ENCODE assay signal across 8 mouse cellular contexts in the genomic region with DNA sequence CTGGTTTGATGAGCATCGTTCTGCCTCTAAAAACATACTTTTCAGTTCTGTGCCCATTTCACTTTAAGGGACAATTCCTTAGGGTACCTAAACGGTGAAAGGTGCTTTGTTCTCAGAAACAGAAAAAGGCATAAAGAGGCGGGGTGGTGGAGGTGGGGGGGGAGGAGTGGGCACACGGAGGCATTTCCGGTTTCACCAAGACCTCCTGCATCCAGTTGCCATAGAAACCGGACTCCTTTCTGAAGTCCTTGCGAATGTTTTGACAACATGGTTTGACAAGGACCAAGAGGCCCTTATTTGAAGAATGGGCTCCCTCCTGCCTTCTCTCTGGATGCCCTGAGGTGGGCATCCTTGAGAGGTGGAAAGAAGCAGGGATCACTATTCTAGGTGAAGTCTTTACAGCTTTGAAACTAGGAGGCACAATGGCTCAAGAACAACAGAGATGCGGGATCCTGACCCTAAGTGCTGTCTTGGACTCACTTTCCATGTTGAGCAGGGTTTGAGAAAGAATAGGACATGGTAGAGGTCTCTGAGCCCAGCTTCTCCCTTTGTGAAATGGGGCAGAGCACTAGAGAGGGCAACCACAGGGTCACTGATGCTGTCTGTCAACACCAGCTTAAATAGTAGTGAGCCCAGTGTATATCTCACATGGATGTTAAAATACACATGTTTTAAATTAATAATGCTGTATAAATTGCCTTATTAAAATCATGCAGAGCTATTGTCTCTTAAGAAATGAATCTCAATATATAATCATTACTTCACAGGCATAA. TPM values are rescaled to one million over a fixed set of nuclear protein-coding genes. Genes with fewer than 3 reads are reported as not detected.
DNase-seq lines count a peak whose midpoint lies in the region; ATAC-seq and TF ChIP-seq lines count a peak whose summit lies in the region.

No protein-coding gene starts in this region.

- peak; percentile 51; the same call in 1 of the 2 replicates for ATAC-seq in hindbrain, embryonic 11.5 days (ENCODE audit: low FRiP score)
- ATAC-seq in midbrain, embryonic 12.5 days (ENCODE audit: low FRiP score, low read depth), result no peak

- intact Hi-C loops in gastrocnemius, adult 2 months (cut with DNase I), result no loop called here

- H3K27me3 ChIP-seq in testis, adult 2 months (ENCODE audit: control insufficient read depth, insufficient read depth, low read length), result no peaks in the 10 kb centered on the region
- no peaks in the 10 kb centered on the region for H3K27me3 ChIP-seq in hindbrain, embryonic 11.5 days (ENCODE audit: control insufficient read depth, insufficient read depth, low read length)
- no peaks in the 10 kb centered on the region for H3K27me3 ChIP-seq in midbrain, embryonic 12.5 days

- H3K9ac ChIP-seq in hindbrain, embryonic 11.5 days (ENCODE audit: low read depth, low read length), result no peak overlapping the region
- no peak overlapping the region for H3K9ac ChIP-seq in midbrain, embryonic 12.5 days (replicated peaks)

- peak overlapping the region; percentile 10; the same call in 1 of the 2 replicates for H3K4me3 ChIP-seq in testis, adult 2 months (ENCODE audit: control insufficient read depth, low read depth, low read length)
- no peak overlapping the region for H3K4me3 ChIP-seq in hindbrain, embryonic 11.5 days (ENCODE audit: low read depth, low read length)
- H3K4me3 ChIP-seq in midbrain, embryonic 12.5 days, result no peak overlapping the region
- H3K4me3 ChIP-seq in gastrocnemius, adult 2 months, result no peak overlapping the region

- no peak for DNase-seq in testis, postnatal 10 days (ENCODE audit: low spot score)
- DNase-seq in hindbrain, embryonic 11.5 days (ENCODE audit: low spot score), result peak; percentile 39
- no peak for DNase-seq in kidney, postnatal 25 days
- no peak for DNase-seq in right cerebral cortex, adult 2 months (ENCODE audit: low spot score in 2 of 2)
- no peak for DNase-seq in gastrocnemius, adult 2 months
- DNase-seq in adipocyte (ENCODE audit: low spot score), result no peak

- no peaks in the 10 kb centered on the region for H3K9me3 ChIP-seq in hindbrain, embryonic 11.5 days (ENCODE audit: control insufficient read depth, low read length)
- no peaks in the 10 kb centered on the region for H3K9me3 ChIP-seq in midbrain, embryonic 12.5 days

- H3K36me3 ChIP-seq in testis, adult 2 months (ENCODE audit: control insufficient read depth, insufficient read depth, low read length), result no peaks in the 10 kb centered on the region
- no peaks in the 10 kb centered on the region for H3K36me3 ChIP-seq in hindbrain, embryonic 11.5 days (ENCODE audit: control insufficient read depth, insufficient read depth, low read length)
- H3K36me3 ChIP-seq in midbrain, embryonic 12.5 days, result no peaks in the 10 kb centered on the region

- WGBS in hindbrain, embryonic 11.5 days, result 24% methylated on average over 8 of the region's 8 CpGs
- WGBS in midbrain, embryonic 12.5 days, result 31% methylated on average over 8 of the region's 8 CpGs

- H3K4me2 ChIP-seq in hindbrain, embryonic 11.5 days (replicated peaks; ENCODE audit: low read depth, low read length), result no peak overlapping the region
- H3K4me2 ChIP-seq in midbrain, embryonic 12.5 days (replicated peaks), result peak overlapping the region; percentile 22; the same call in 1 of the 2 replicates

- H3K27ac ChIP-seq in testis, adult 2 months (ENCODE audit: control insufficient read depth, insufficient read depth, low read depth, low read length), result no peak overlapping the region
- no peak overlapping the region for H3K27ac ChIP-seq in hindbrain, embryonic 11.5 days (ENCODE audit: low read depth, low read length)
- H3K27ac ChIP-seq in midbrain, embryonic 12.5 days (replicated peaks), result 0 out of 2 replicates have a peak overlapping the region, but pooled peaks have one; percentile 10
- no peak overlapping the region for H3K27ac ChIP-seq in gastrocnemius, adult 2 months

- no peak for TF ChIP-seq CTCF in testis, adult 2 months (IDR thresholded peaks at IDR 0.05; ENCODE audit: control insufficient read depth, insufficient read depth, insufficient replicate concordance, low read depth, low read length)
- TF ChIP-seq CTCF in gastrocnemius, adult 2 months (IDR thresholded peaks at IDR 0.05), result no peak

- no peaks in the 10 kb centered on the region for H3K4me1 ChIP-seq in testis, adult 2 months (ENCODE audit: control insufficient read depth, insufficient read depth, low read length)
- no peaks in the 10 kb centered on the region for H3K4me1 ChIP-seq in hindbrain, embryonic 11.5 days (replicated peaks; ENCODE audit: control insufficient read depth, insufficient read depth, low read length)
- no peaks in the 10 kb centered on the region for H3K4me1 ChIP-seq in midbrain, embryonic 12.5 days

- TF ChIP-seq POLR2A in testis, adult 2 months (IDR thresholded peaks at IDR 0.05; ENCODE audit: control insufficient read depth, low read depth, low read length), result no peak

RNA-seq across cellular contexts. Expression of gene Bex3, which starts 43.9 kb away (rescaled TPM):
- 16.1 and 16.4 TPM in 2 replicates for polyA plus RNA-seq in testis, adult 2 months (2012; rRNA removed)
- polyA plus RNA-seq in hindbrain, embryonic 11.5 days (2014; fragmentation: Nextera tagmentation; extraction: Ambion mirVana), result 733 and 747 TPM in 2 replicates
- polyA plus RNA-seq in midbrain, embryonic 12.5 days (2016; fragmentation: Nextera tagmentation; extraction: Ambion mirVana), result 584 and 588 TPM in 2 replicates
- 1 to 10 TPM; 2.7 to 4.3 TPM for total RNA-seq in gastrocnemius, adult 2 months (2021)

Comparison
In these comparisons a context has a peak if more than half of its experiments do, and no peak if none do; other contexts are left out.
1. RNA of gene Bex3, which starts 43.9 kb away (polyA plus RNA-seq): 733 to 747 TPM in hindbrain, embryonic 11.5 days and 584 to 588 TPM in midbrain, embryonic 12.5 days; 16.1 to 16.4 TPM in testis, adult 2 months; every median in the first group is over 10 times any median in the second.